Mouse (Mus musculus): Measurements from ENCODE around the gene Unc13d.

GRCm38 (mm10) chr11:116019976-116020411 is 57.8 kb downstream of the Unc13d start:
- TF ChIP-seq EP300 (IDR thresholded peaks at IDR 0.05; ENCODE audit: low read depth) (no peak), CTCF (IDR thresholded peaks at IDR 0.05; ENCODE audit: low read depth) (no peak)

Measured in heart, postnatal 0 days (tissue).